ENCODE assay signal across 22 mouse cellular contexts in the genomic region with DNA sequence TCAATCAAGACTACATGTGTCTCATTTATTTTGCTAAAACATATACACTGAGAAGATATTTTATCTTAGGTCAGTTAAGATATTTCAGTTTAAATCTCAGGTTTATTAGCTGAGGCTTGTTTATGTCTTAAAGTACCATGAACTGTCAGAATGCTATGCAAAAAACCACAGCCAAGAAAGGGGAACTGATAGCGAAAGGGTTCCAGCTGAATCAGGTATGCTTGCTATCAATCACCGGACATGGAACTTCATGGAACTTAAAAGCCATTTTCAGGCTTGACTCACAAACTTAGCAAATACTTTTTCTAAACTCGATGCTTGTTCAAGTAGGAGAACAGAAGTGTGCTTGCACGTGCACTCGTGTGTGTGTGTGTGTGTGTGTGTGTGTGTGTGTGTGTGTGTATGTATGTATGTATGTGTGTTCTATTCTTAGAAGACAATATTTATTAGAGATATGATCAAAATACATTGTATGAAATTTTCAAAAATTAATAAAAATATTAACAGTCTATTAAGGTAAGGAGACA.
"Had no signal": no experiment of that assay in that cellular context is flagged by ENCODE, and none has a peak within 500 bp of the region (broad histone marks: within the 10 kb centered on the region; RNA-seq: fewer than 3 reads in every experiment).

No protein-coding gene starts in this region.

- H3K4me3 ChIP-seq: liver, embryonic 15.5 days; lung, embryonic 15.5 days; midbrain, embryonic 10.5 days; midbrain, embryonic 13.5 days; midbrain, embryonic 15.5 days; neural tube, embryonic 13.5 days; neural tube, embryonic 15.5 days; stomach, embryonic 15.5 days had no signal

- H3K4me2 ChIP-seq: liver, embryonic 15.5 days; lung, embryonic 15.5 days; midbrain, embryonic 13.5 days; midbrain, embryonic 15.5 days; neural tube, embryonic 13.5 days; neural tube, embryonic 15.5 days; stomach, embryonic 15.5 days had no signal

- H3K9me3 ChIP-seq: liver, embryonic 15.5 days; lung, embryonic 15.5 days; midbrain, embryonic 10.5 days; midbrain, embryonic 13.5 days; midbrain, embryonic 15.5 days; neural tube, embryonic 13.5 days; neural tube, embryonic 15.5 days; stomach, embryonic 15.5 days had no signal

- H3K9ac ChIP-seq: liver, embryonic 15.5 days; liver, postnatal 0 days; lung, embryonic 15.5 days; midbrain, embryonic 13.5 days; midbrain, embryonic 15.5 days; neural tube, embryonic 13.5 days; neural tube, embryonic 15.5 days; stomach, embryonic 15.5 days had no signal

- ATAC-seq: liver, postnatal 0 days; lung, postnatal 0 days; midbrain, embryonic 13.5 days had no signal

- H3K36me3 ChIP-seq: liver, embryonic 15.5 days; lung, embryonic 15.5 days; midbrain, embryonic 10.5 days; midbrain, embryonic 15.5 days; neural tube, embryonic 13.5 days; neural tube, embryonic 15.5 days; stomach, embryonic 15.5 days had no signal

- H3K27ac ChIP-seq: liver, embryonic 15.5 days; lung, embryonic 15.5 days; macrophage; midbrain, embryonic 10.5 days; midbrain, embryonic 13.5 days; midbrain, embryonic 15.5 days; neural tube, embryonic 13.5 days; neural tube, embryonic 15.5 days; stomach, embryonic 15.5 days; stomach, postnatal 0 days had no signal

- H3K27me3 ChIP-seq: liver, embryonic 15.5 days; lung, embryonic 15.5 days; midbrain, embryonic 13.5 days; midbrain, embryonic 15.5 days; neural tube, embryonic 13.5 days; neural tube, embryonic 15.5 days; stomach, embryonic 15.5 days had no signal

- DNase-seq: liver, postnatal 0 days; lung, adult 2 months; lung, postnatal 14 days; lung, postnatal 36 days; retina, postnatal 1 day; right cerebral cortex, adult 18-20 months; right cerebral cortex, postnatal 25 days; right cerebral cortex, postnatal 4 days; thymus, adult 2 months; thymus, postnatal 25 days; thymus, postnatal 4 days had no signal

- H3K4me1 ChIP-seq: liver, embryonic 15.5 days; lung, embryonic 15.5 days; midbrain, embryonic 10.5 days; midbrain, embryonic 13.5 days; midbrain, embryonic 15.5 days; neural tube, embryonic 13.5 days; neural tube, embryonic 15.5 days; stomach, embryonic 15.5 days had no signal
